Mouse (Mus musculus) liver (tissue): ENCODE measurements at regions not wholly inside any gene's neighbourhood (a gene's known extent, or its start where the extent isn't known, plus 50 kb on each side); places are given as distances from the start of the nearest gene placed in this dataset.

ENCODE experiments used
- DNase-seq: peaks from one replicate; pipeline ENCODE4 v3.0.0-alpha.2; 2020; ENCODE audit warnings: mixed read lengths

- no peak for DNase-seq
These were observed 60.4 kb upstream of the Thpo start for GRCm38 (mm10) chr16:20794721-20795120.
